Mouse (Mus musculus) limb, embryonic 14.5 days (tissue): ENCODE measurements around the gene Yars. TPM values are rescaled to one million over a fixed set of nuclear protein-coding genes. Genes with fewer than 3 reads are reported as not detected.

ENCODE experiments used
- ATAC-seq: fragments of 200-750 bp; cut with Nextera tagmentation; 2 replicates; pipeline ENCODE4 v1.8.0; 2017; ENCODE audit warnings: low read depth, moderate number of reproducible peaks, moderate TSS enrichment; ENCODE audit not compliant: low FRiP score
- DNase-seq: peaks from one replicate; pipeline ENCODE4 v3.0.0-alpha.2; 2015; ENCODE audit warnings: low spot score
- H3K27ac ChIP-seq: fragments of 300-500 bp; sonication (generic); replicated peaks from 2 replicates; pipeline ENCODE4 v1.5.1; 2014; ENCODE audit warnings: low read depth, mild to moderate bottlenecking, low read length, moderate library complexity, mixed read lengths
- H3K27me3 ChIP-seq: fragments of 300-500 bp; sonication (generic); 2 replicates; pipeline ENCODE4 v1.6.1; 2014; ENCODE audit warnings: low read length, mixed read lengths; ENCODE audit not compliant: control insufficient read depth, insufficient read depth
- H3K36me3 ChIP-seq: fragments of 300-500 bp; sonication (generic); 2 replicates; pipeline ENCODE4 v1.6.1; 2014; ENCODE audit warnings: mild to moderate bottlenecking, low read length, moderate library complexity, mixed read lengths; ENCODE audit not compliant: control insufficient read depth, insufficient read depth
- H3K4me1 ChIP-seq: fragments of 300-500 bp; sonication (generic); 2 replicates; pipeline ENCODE4 v1.6.1; 2014; ENCODE audit warnings: antibody characterized with exemption, low read length, mixed read lengths; ENCODE audit not compliant: control insufficient read depth, insufficient read depth
- H3K4me2 ChIP-seq: fragments of 300-500 bp; sonication (generic); replicated peaks from 2 replicates; pipeline ENCODE4 v1.6.1; 2014; ENCODE audit warnings: low read depth, mild to moderate bottlenecking, low read length, moderate library complexity; ENCODE audit not compliant: severe bottlenecking
- H3K4me3 ChIP-seq: fragments of 300-500 bp; sonication (generic); replicated peaks from 2 replicates; pipeline ENCODE4 v1.5.1; 2014; ENCODE audit warnings: low read length
- H3K9ac ChIP-seq: fragments of 300-500 bp; sonication (generic); 2 replicates; pipeline ENCODE4 v1.6.1; 2014; ENCODE audit warnings: mild to moderate bottlenecking, low read depth, low read length, moderate library complexity; ENCODE audit not compliant: severe bottlenecking
- H3K9me3 ChIP-seq: fragments of 300-500 bp; sonication (generic); 2 replicates; pipeline ENCODE4 v1.6.1; 2016; ENCODE audit warnings: low read length; ENCODE audit not compliant: control insufficient read depth
- POLR2A ChIP-seq: fragments of 200-500 bp; IDR thresholded peaks from 2 replicates; pipeline ENCODE4 v1.8.0; 2012; ENCODE audit warnings: inconsistent platforms, mild to moderate bottlenecking, moderate library complexity, borderline replicate concordance; ENCODE audit not compliant: insufficient read depth, insufficient read length; ENCODE audit errors: extremely low read depth
- WGBS: fragments of 180-500 bp; shearing (Covaris S2); extraction: QIAGEN DNeasy Blood & Tissue Kit; methylation state at CpG from one replicate; pipeline ENCODE4 v1.1.7; 2014; 5-methylcytosine and 5-hydroxymethylcytosine counted together
- polyA plus RNA-seq, 2 experiments: library from polyadenylated mRNA; depleted of rRNA in 1 of 2; stranded (reverse) in 1 of 2; unstranded in 1 of 2; fragments of >200 nt; fragmentation: Nextera tagmentation in 1 of 2; extraction: Ambion mirVana in 1 of 2; gene quantifications; 2 replicates each; pipeline versions ENCODE4 v1.2.1 to v1.2.3; 2012 to 2014

Yars gene
- 37.7 and 50.3 TPM in 2 replicates for polyA plus RNA-seq (2012; rRNA removed)
- 78.7 and 79.5 TPM in 2 replicates for polyA plus RNA-seq (2014; fragmentation: Nextera tagmentation; extraction: Ambion mirVana)

GRCm38 (mm10) chr4:129189542-129190519 is at the start of gene Yars, which contains the start of gene S100pbp:
Gene Yars, plus strand, starts transcription at chr4:129189760.
Gene S100pbp, minus strand, starts transcription at chr4:129189727.
- under 1% methylated on average over 54 of the region's 58 CpGs for WGBS
- H3K9me3 ChIP-seq: no peaks in the 10 kb centered on the region
- H3K36me3 ChIP-seq: peaks cover 6% of the 10 kb centered on the region; the same call in 1 of the 2 replicates
- H3K27me3 ChIP-seq: no peaks in the 10 kb centered on the region
- peak within 1 kb of the TSS; percentile 91 for H3K27ac ChIP-seq
- peak; percentile 99 for DNase-seq
- peak within 1 kb of the TSS; percentile 58 for H3K4me2 ChIP-seq
- H3K9ac ChIP-seq: peak within 1 kb of the TSS; percentile 88
- H3K4me3 ChIP-seq: peak within 1 kb of the TSS; percentile 85
- ATAC-seq: peak; percentile 94
- 0 out of 2 replicates have a peak, but pooled peaks have one; percentile 25 for TF ChIP-seq POLR2A
- peaks cover 19% of the 10 kb centered on the region for H3K4me1 ChIP-seq

DNA sequence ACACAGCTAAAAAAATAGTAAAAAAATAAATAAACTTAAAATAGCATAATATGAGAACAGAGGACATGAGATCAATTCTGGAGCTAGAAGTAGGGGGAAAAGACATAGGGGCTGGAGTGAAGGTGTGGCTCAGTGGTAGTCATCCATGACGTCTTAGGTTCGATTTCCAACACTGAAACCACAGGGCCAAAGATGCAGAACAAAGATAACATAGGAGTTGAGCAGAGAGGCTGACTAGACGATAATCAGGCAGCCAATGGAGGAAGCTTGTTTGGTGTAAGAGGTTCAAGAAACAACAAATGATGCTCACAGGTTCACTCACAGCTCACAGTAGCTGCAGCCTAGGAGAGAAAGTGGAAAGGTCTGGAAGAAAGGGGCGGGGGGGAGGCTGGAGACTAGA is 48.8 kb upstream of the Yars start:
- peaks cover 17% of the 10 kb centered on the region; the same call in 1 of the 2 replicates for H3K4me1 ChIP-seq
- peaks cover 15% of the 10 kb centered on the region for H3K36me3 ChIP-seq
- 82% methylated on average over 4 of the region's 4 CpGs for WGBS
- no peak overlapping the region for H3K27ac ChIP-seq
- H3K9me3 ChIP-seq: no peaks in the 10 kb centered on the region
- no peak overlapping the region for H3K9ac ChIP-seq
- ATAC-seq (no peak), DNase-seq (no peak)
- no peak for TF ChIP-seq POLR2A
- no peak overlapping the region for H3K4me3 ChIP-seq
- peaks cover 15% of the 10 kb centered on the region; the same call in 1 of the 2 replicates for H3K27me3 ChIP-seq
- H3K4me2 ChIP-seq: no peak overlapping the region

DNA sequence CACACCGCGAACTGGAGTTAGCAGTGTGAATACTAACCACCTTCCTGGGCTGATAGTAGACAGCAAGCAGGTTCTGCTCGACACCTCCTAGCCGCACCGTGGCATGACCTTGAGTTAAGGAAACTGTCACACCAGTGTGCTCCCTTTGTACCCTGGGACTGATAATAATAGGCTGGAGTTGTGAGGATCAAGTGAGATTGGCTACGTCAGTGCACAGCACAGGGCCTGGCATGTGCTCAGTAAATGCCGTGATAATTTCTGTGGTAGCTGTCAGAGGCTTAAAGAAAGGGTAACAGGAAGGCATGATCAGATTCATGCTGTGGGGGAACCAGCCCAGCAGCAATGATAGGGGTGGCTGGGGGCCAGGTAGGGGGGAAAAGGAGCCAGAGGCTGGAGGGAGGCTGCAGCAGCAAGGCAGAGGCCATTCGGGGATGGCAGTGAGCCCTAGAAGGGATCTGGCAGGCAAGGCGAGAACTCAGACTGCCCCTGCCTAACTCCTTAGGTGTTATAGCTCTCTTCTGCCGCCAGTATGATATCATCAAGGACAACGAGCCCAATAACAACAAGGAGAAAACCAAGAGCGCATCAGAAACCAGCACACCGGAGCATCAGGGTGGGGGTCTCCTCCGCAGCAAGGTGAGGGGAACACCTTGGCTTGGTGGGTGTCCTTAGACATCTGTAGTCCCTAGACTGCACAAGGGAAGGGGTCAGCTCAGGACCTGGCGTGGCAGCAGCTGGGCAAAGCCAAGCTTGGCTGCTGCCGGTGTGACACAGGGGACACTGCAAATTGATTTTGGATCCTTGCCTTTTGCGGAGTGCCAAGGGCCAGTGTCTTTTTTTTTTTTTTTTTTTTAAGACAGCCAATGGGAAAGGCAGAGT is 47.8 kb upstream of the Yars start:
- ATAC-seq: no peak
- TF ChIP-seq POLR2A: no peak
- H3K4me1 ChIP-seq: peaks cover 12% of the 10 kb centered on the region; the same call in 1 of the 2 replicates
- no peak for DNase-seq
- H3K9ac ChIP-seq: no peak overlapping the region
- H3K4me2 ChIP-seq: no peak overlapping the region
- no peak overlapping the region for H3K4me3 ChIP-seq
- no peak overlapping the region for H3K27ac ChIP-seq
- peaks cover 18% of the 10 kb centered on the region for H3K36me3 ChIP-seq
- 0 out of 2 replicates have a peak, but pooled peaks cover 8% of the 10 kb centered on the region for H3K27me3 ChIP-seq
- H3K9me3 ChIP-seq: no peaks in the 10 kb centered on the region
- WGBS: 74% methylated on average over 17 of the region's 17 CpGs

GRCm38 (mm10) chr4:129142439-129143045 is 47.0 kb upstream of the Yars start:
- peaks cover 12% of the 10 kb centered on the region; the same call in 1 of the 2 replicates for H3K4me1 ChIP-seq
- no peak overlapping the region for H3K9ac ChIP-seq
- H3K9me3 ChIP-seq: no peaks in the 10 kb centered on the region
- H3K4me3 ChIP-seq: no peak overlapping the region
- 0 out of 2 replicates have a peak, but pooled peaks cover 7% of the 10 kb centered on the region for H3K27me3 ChIP-seq
- ATAC-seq: no peak
- peaks cover 18% of the 10 kb centered on the region for H3K36me3 ChIP-seq
- no peak overlapping the region for H3K4me2 ChIP-seq
- 86% methylated on average over 11 of the region's 11 CpGs for WGBS
- H3K27ac ChIP-seq: no peak overlapping the region
- no peak for DNase-seq
- TF ChIP-seq POLR2A: no peak

DNA sequence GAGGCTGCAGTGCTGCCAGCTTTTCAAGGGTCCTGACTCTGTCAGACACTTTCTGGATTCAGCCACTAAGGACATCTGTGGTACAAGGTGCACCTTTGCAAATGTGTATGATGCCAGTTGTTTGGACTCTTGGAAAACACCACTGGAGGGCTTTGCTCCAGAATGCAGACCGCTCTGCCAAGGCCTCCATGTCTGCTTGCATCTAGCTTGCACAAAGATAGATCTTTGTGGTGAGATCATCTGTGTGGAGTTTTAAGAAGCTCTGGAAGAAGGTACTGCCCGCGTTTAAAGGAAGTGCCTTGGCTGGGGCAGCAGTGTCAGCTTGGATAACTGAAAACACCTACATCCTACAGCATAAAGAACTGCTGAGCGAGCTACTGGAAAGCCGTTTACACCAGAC is 46.1 kb upstream of the Yars start:
- no peaks in the 10 kb centered on the region for H3K9me3 ChIP-seq
- H3K9ac ChIP-seq: no peak overlapping the region
- no peak overlapping the region for H3K4me2 ChIP-seq
- 85% methylated on average over 5 of the region's 5 CpGs for WGBS
- DNase-seq: no peak
- H3K27me3 ChIP-seq: no peaks in the 10 kb centered on the region
- no peak overlapping the region for H3K4me3 ChIP-seq
- ATAC-seq: no peak
- H3K4me1 ChIP-seq: peaks cover 12% of the 10 kb centered on the region; the same call in 1 of the 2 replicates
- peaks cover 20% of the 10 kb centered on the region for H3K36me3 ChIP-seq
- TF ChIP-seq POLR2A: no peak
- H3K27ac ChIP-seq: no peak overlapping the region
